9 mouse cellular contexts compared by ENCODE assay signal in the genomic region with DNA sequence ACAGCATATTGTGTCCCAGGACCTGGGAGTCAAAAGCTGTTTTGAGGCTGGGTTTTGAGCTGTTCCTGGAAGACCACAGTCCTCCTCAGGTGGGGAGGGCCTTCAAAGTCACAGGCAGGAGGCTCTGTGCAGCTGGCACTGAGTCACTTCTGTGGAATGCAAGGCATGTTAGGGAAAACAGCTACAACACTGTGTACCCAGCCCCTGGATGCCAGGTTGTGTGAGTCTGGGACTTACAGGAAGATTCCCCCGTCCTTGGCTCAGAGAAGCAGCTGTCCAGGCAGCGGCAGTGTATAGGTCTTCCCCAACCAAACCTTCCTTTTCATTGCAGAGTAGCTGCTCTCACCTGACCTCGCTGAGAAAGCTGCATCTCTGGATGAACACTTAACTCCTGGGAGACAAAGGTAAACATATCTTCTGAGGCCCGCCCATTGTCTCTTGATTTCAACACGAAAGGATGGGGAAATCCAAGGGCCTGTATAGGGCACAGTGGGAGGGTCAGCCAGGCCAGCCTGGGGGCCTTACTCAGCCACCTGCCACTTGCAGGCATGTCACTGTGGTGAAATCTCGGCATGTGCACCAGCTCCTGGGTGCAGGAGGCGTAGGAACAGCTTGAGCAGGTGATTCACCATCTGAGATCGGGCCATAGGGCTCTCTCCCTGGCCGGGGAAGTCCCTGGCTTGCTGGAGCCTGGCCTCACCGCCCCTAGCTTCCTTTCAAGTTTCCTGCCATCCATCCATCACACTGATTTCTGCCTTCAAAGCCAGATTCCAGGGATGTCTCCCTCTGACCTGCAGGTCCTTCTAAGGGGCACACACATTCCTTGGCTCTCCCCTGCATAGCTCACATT.
DNase-seq lines count a peak whose midpoint lies in the region; ATAC-seq and TF ChIP-seq lines count a peak whose summit lies in the region.
"Had no signal": no experiment of that assay in that cellular context is flagged by ENCODE, and none has a peak within 500 bp of the region (broad histone marks: within the 10 kb centered on the region; RNA-seq: fewer than 3 reads in every experiment).

No protein-coding gene starts in this region.

- peak; percentile 18 for DNase-seq in brain, embryonic 14.5 days (ENCODE audit: low read depth)
- peak; percentile 28 for DNase-seq in neural tube, embryonic 11.5 days (ENCODE audit: low spot score)
- no peak for DNase-seq in cerebellum, adult 9-11 months
- DNase-seq in right cerebral cortex, postnatal 14 days, result no peak
- DNase-seq in cerebellum, postnatal 14 days, result no peak

- 0 out of 2 replicates have a peak, but pooled peaks have one; percentile 19 for ATAC-seq in liver, embryonic 16.5 days (ENCODE audit: low read depth)
- no peak for ATAC-seq in liver, embryonic 12.5 days
- ATAC-seq in kidney, embryonic 14.5 days (ENCODE audit: low FRiP score, low TSS enrichment), result peak; percentile 39; the same call in 1 of the 2 replicates
- no peak for ATAC-seq in neural tube, embryonic 11.5 days (ENCODE audit: insufficient read depth, low FRiP score, low TSS enrichment)

- H3K27me3 ChIP-seq in liver, embryonic 16.5 days (ENCODE audit: control insufficient read depth, insufficient read depth, low read depth, low read length), result no peaks in the 10 kb centered on the region
- H3K27me3 ChIP-seq in liver, embryonic 12.5 days (replicated peaks), result no peaks in the 10 kb centered on the region; the same call in 1 of the 2 replicates
- no peaks in the 10 kb centered on the region for H3K27me3 ChIP-seq in kidney, embryonic 14.5 days (ENCODE audit: control insufficient read depth, insufficient read depth, low read length)
- no peaks in the 10 kb centered on the region for H3K27me3 ChIP-seq in neural tube, embryonic 11.5 days (ENCODE audit: control insufficient read depth, insufficient read depth, low read length)
- H3K27me3 ChIP-seq: limb, embryonic 12.5 days had no signal

- no peak overlapping the region for H3K9ac ChIP-seq in liver, embryonic 16.5 days (ENCODE audit: low read depth, low read length)
- H3K9ac ChIP-seq in liver, embryonic 12.5 days, result no peak overlapping the region
- H3K9ac ChIP-seq in kidney, embryonic 14.5 days (ENCODE audit: low read depth, low read length), result no peak overlapping the region
- no peak overlapping the region for H3K9ac ChIP-seq in neural tube, embryonic 11.5 days (ENCODE audit: low read length)
- H3K9ac ChIP-seq: limb, embryonic 12.5 days had no signal

- WGBS in liver, embryonic 16.5 days (ENCODE audit: insufficient replicate concordance), result 33% methylated on average over 10 of the region's 10 CpGs
- 37% methylated on average over 10 of the region's 10 CpGs for WGBS in liver, embryonic 12.5 days (ENCODE audit: insufficient replicate concordance)
- 19% methylated on average over 10 of the region's 10 CpGs for WGBS in kidney, embryonic 14.5 days
- 18% methylated on average over 10 of the region's 10 CpGs for WGBS in neural tube, embryonic 11.5 days

- H3K36me3 ChIP-seq in liver, embryonic 16.5 days (ENCODE audit: control insufficient read depth, insufficient read depth), result no peaks in the 10 kb centered on the region
- H3K36me3 ChIP-seq in liver, embryonic 12.5 days, result no peaks in the 10 kb centered on the region
- no peaks in the 10 kb centered on the region for H3K36me3 ChIP-seq in kidney, embryonic 14.5 days (ENCODE audit: control insufficient read depth, insufficient read depth, low read length)
- no peaks in the 10 kb centered on the region for H3K36me3 ChIP-seq in neural tube, embryonic 11.5 days (ENCODE audit: control insufficient read depth, insufficient read depth, low read length)
- H3K36me3 ChIP-seq: limb, embryonic 12.5 days had no signal

- no peaks in the 10 kb centered on the region for H3K9me3 ChIP-seq in liver, embryonic 16.5 days (replicated peaks; ENCODE audit: control insufficient read depth, low read length)
- no peaks in the 10 kb centered on the region for H3K9me3 ChIP-seq in liver, embryonic 12.5 days (replicated peaks)
- H3K9me3 ChIP-seq in kidney, embryonic 14.5 days (ENCODE audit: control insufficient read depth, low read length), result no peaks in the 10 kb centered on the region
- no peaks in the 10 kb centered on the region for H3K9me3 ChIP-seq in neural tube, embryonic 11.5 days (ENCODE audit: control insufficient read depth, low read length)
- H3K9me3 ChIP-seq: limb, embryonic 12.5 days had no signal

- H3K4me3 ChIP-seq in liver, embryonic 16.5 days (ENCODE audit: low read depth, low read length), result no peak overlapping the region
- H3K4me3 ChIP-seq in liver, embryonic 12.5 days, result no peak overlapping the region
- no peak overlapping the region for H3K4me3 ChIP-seq in kidney, embryonic 14.5 days (ENCODE audit: low read length)
- H3K4me3 ChIP-seq in neural tube, embryonic 11.5 days (ENCODE audit: low read depth, low read length), result no peak overlapping the region
- H3K4me3 ChIP-seq: limb, embryonic 12.5 days had no signal

- H3K4me2 ChIP-seq in liver, embryonic 16.5 days (ENCODE audit: low read depth, low read length), result no peak overlapping the region
- no peak overlapping the region for H3K4me2 ChIP-seq in liver, embryonic 12.5 days
- no peak overlapping the region for H3K4me2 ChIP-seq in kidney, embryonic 14.5 days (replicated peaks; ENCODE audit: low read depth, low read length)
- H3K4me2 ChIP-seq in neural tube, embryonic 11.5 days (ENCODE audit: low read depth), result no peak overlapping the region
- H3K4me2 ChIP-seq: limb, embryonic 12.5 days had no signal

- no peak for TF ChIP-seq POLR2A in brain, embryonic 14.5 days (IDR thresholded peaks at IDR 0.05; ENCODE audit: borderline replicate concordance, extremely low read depth, insufficient read depth, insufficient read length, poor library complexity, severe bottlenecking)

- H3K4me1 ChIP-seq in liver, embryonic 16.5 days (ENCODE audit: control insufficient read depth, low read depth, low read length), result no peaks in the 10 kb centered on the region; the same call in 1 of the 2 replicates
- peaks cover 8% of the 10 kb centered on the region; the same call in 1 of the 2 replicates for H3K4me1 ChIP-seq in liver, embryonic 12.5 days
- H3K4me1 ChIP-seq in kidney, embryonic 14.5 days (ENCODE audit: control insufficient read depth, insufficient read depth, low read length), result peaks cover 13% of the 10 kb centered on the region
- H3K4me1 ChIP-seq in neural tube, embryonic 11.5 days (ENCODE audit: control insufficient read depth, insufficient read depth, low read length), result 0 out of 2 replicates have a peak, but pooled peaks cover 3% of the 10 kb centered on the region

- no peak overlapping the region for H3K27ac ChIP-seq in liver, embryonic 16.5 days (ENCODE audit: low read length)
- H3K27ac ChIP-seq in liver, embryonic 12.5 days, result no peak overlapping the region
- peak overlapping the region; percentile 30 for H3K27ac ChIP-seq in kidney, embryonic 14.5 days (ENCODE audit: low read depth, low read length)
- no peak overlapping the region for H3K27ac ChIP-seq in neural tube, embryonic 11.5 days (ENCODE audit: low read depth, low read length)
- H3K27ac ChIP-seq: limb, embryonic 12.5 days had no signal

- TF ChIP-seq CTCF in brain, embryonic 14.5 days (IDR thresholded peaks at IDR 0.05; ENCODE audit: borderline replicate concordance, extremely low read depth, insufficient read depth, insufficient read length), result no peak

Comparison
In these comparisons a context has a peak if more than half of its experiments do, and no peak if none do; other contexts are left out.
1. ATAC-seq: peak in liver, embryonic 16.5 days (single experiment) and kidney, embryonic 14.5 days (single experiment); none in liver, embryonic 12.5 days (single experiment) and neural tube, embryonic 11.5 days (single experiment).
2. DNase-seq: peak in brain, embryonic 14.5 days (single experiment) and neural tube, embryonic 11.5 days (single experiment); none in cerebellum, adult 9-11 months (single experiment), right cerebral cortex, postnatal 14 days (single experiment) and cerebellum, postnatal 14 days (0 of 2).